Mouse (Mus musculus): ENCODE data around the gene Gfod2. TPM values are rescaled to one million over a fixed set of nuclear protein-coding genes. Genes with fewer than 3 reads are reported as not detected.

Gene Gfod2
- polyA plus RNA-seq, 1 experiment = 6.4 TPM

GRCm38 (mm10) chr8:105677891-105678290, 80.6 kb downstream of the Gfod2 start:
- Histone ChIP-seq H3K4me1 (ENCODE audit: control insufficient read depth, insufficient read depth, low read length) (no peaks in the 10 kb centered on the region), H3K4me3 (ENCODE audit: low read depth, low read length) (no peak overlapping the region), H3K36me3 (ENCODE audit: control insufficient read depth, insufficient read depth, low read length, poor library complexity, severe bottlenecking) (peaks cover 82% of the 10 kb centered on the region), H3K9me3 (replicated peaks; ENCODE audit: control insufficient read depth, insufficient read depth, low read length, poor library complexity, severe bottlenecking) (no peaks in the 10 kb centered on the region), H3K9ac (ENCODE audit: low read depth, poor library complexity, severe bottlenecking) (no peak overlapping the region), H3K27me3 (ENCODE audit: control insufficient read depth, insufficient read depth, low read length, poor library complexity, severe bottlenecking) (no peaks in the 10 kb centered on the region), H3K27ac (ENCODE audit: insufficient read depth, low read length) (no peak overlapping the region)
- TF ChIP-seq EP300 (IDR thresholded peaks at IDR 0.05; ENCODE audit: insufficient read depth, low read depth, low read length) = no peak
- TF ChIP-seq CTCF (IDR thresholded peaks at IDR 0.05; ENCODE audit: low read depth, low read length) = no peak
- TF ChIP-seq POLR2A (IDR thresholded peaks at IDR 0.05; ENCODE audit: insufficient read depth, low read length) = no peak

Other genes starting within 250 kb of the Gfod2 start
- 0.54 and 0.61 TPM in 2 replicates for gene Hsd11b2, start 239.9 kb downstream of the Gfod2 start, polyA plus RNA-seq (2011; ENCODE audit: insufficient read depth, insufficient read length, low read depth, missing spikeins)
- 78.4 and 86.5 TPM in 2 replicates for gene Atp6v0d1, start 192.6 kb downstream of the Gfod2 start, polyA plus RNA-seq (2011; ENCODE audit: insufficient read depth, insufficient read length, low read depth, missing spikeins)
- 26.5 and 27.5 TPM in 2 replicates for gene Ripor1, start 153.4 kb downstream of the Gfod2 start, polyA plus RNA-seq (2011; ENCODE audit: insufficient read depth, insufficient read length, low read depth, missing spikeins)
- gene Ctcf, start 122.1 kb downstream of the Gfod2 start, polyA plus RNA-seq (2011; ENCODE audit: insufficient read depth, insufficient read length, low read depth, missing spikeins) = 105 and 123 TPM in 2 replicates
- gene Agrp, start 121.3 kb downstream of the Gfod2 start, polyA plus RNA-seq (2011; ENCODE audit: insufficient read depth, insufficient read length, low read depth, missing spikeins) = not detected in 2 replicates
- gene Carmil2, start 72.4 kb downstream of the Gfod2 start, polyA plus RNA-seq (2011; ENCODE audit: insufficient read depth, insufficient read length, low read depth, missing spikeins) = 4.7 and 5.6 TPM in 2 replicates
- 30.1 and 36.7 TPM in 2 replicates for gene Acd, start 57.6 kb downstream of the Gfod2 start, polyA plus RNA-seq (2011; ENCODE audit: insufficient read depth, insufficient read length, low read depth, missing spikeins)
- gene Pard6a, start 57.5 kb downstream of the Gfod2 start, polyA plus RNA-seq (2011; ENCODE audit: insufficient read depth, insufficient read length, low read depth, missing spikeins) = 10.4 and 10.9 TPM in 2 replicates
- gene 4933405L10Rik, start 51.0 kb downstream of the Gfod2 start, polyA plus RNA-seq (2011; ENCODE audit: insufficient read depth, insufficient read length, low read depth, missing spikeins) = not detected in 2 replicates
- 18.6 and 20.1 TPM in 2 replicates for gene Enkd1, start 50.5 kb downstream of the Gfod2 start, polyA plus RNA-seq (2011; ENCODE audit: insufficient read depth, insufficient read length, low read depth, missing spikeins)
- gene Ranbp10, start 68.7 kb upstream of the Gfod2 start, polyA plus RNA-seq (2011; ENCODE audit: insufficient read depth, insufficient read length, low read depth, missing spikeins) = 17.1 and 18.5 TPM in 2 replicates
- gene Tsnaxip1, start 69.1 kb upstream of the Gfod2 start, polyA plus RNA-seq (2011; ENCODE audit: insufficient read depth, insufficient read length, low read depth, missing spikeins) = 0.33 TPM in 1 of 2 replicates, not detected in the other
- gene Cenpt, start 94.6 kb upstream of the Gfod2 start, polyA plus RNA-seq (2011; ENCODE audit: insufficient read depth, insufficient read length, low read depth, missing spikeins) = 86.3 and 97.6 TPM in 2 replicates
- gene Thap11, start 96.5 kb upstream of the Gfod2 start, polyA plus RNA-seq (2011; ENCODE audit: insufficient read depth, insufficient read length, low read depth, missing spikeins) = 29.6 and 31.0 TPM in 2 replicates
- gene Nutf2, start 101.9 kb upstream of the Gfod2 start, polyA plus RNA-seq (2011; ENCODE audit: insufficient read depth, insufficient read length, low read depth, missing spikeins) = 29.9 and 30.2 TPM in 2 replicates
- 45.2 and 51.6 TPM in 2 replicates for gene Edc4, start 122.2 kb upstream of the Gfod2 start, polyA plus RNA-seq (2011; ENCODE audit: insufficient read depth, insufficient read length, low read depth, missing spikeins)
- 1.1 and 2.7 TPM in 2 replicates for gene Nrn1l, start 134.9 kb upstream of the Gfod2 start, polyA plus RNA-seq (2011; ENCODE audit: insufficient read depth, insufficient read length, low read depth, missing spikeins)
- 27.4 and 31.3 TPM in 2 replicates for gene Pskh1, start 141.8 kb upstream of the Gfod2 start, polyA plus RNA-seq (2011; ENCODE audit: insufficient read depth, insufficient read length, low read depth, missing spikeins)
- 0.78 and 1.7 TPM in 2 replicates for gene Ctrl, start 175.2 kb upstream of the Gfod2 start, polyA plus RNA-seq (2011; ENCODE audit: insufficient read depth, insufficient read length, low read depth, missing spikeins)
- 46.1 and 53.1 TPM in 2 replicates for gene Psmb10, start 179.8 kb upstream of the Gfod2 start, polyA plus RNA-seq (2011; ENCODE audit: insufficient read depth, insufficient read length, low read depth, missing spikeins)
- gene Lcat, start 184.7 kb upstream of the Gfod2 start, polyA plus RNA-seq (2011; ENCODE audit: insufficient read depth, insufficient read length, low read depth, missing spikeins) = 2.8 and 3.2 TPM in 2 replicates
- gene Slc12a4, start 207.4 kb upstream of the Gfod2 start, polyA plus RNA-seq (2011; ENCODE audit: insufficient read depth, insufficient read length, low read depth, missing spikeins) = 57.1 and 65.1 TPM in 2 replicates
- 0.47 and 0.48 TPM in 2 replicates for gene Dpep3, start 220.8 kb upstream of the Gfod2 start, polyA plus RNA-seq (2011; ENCODE audit: insufficient read depth, insufficient read length, low read depth, missing spikeins)
- 14.4 and 19.3 TPM in 2 replicates for gene Dus2, start 232.7 kb upstream of the Gfod2 start, polyA plus RNA-seq (2011; ENCODE audit: insufficient read depth, insufficient read length, low read depth, missing spikeins)
- not detected in 2 replicates for gene Dpep2nb, start 247.3 kb upstream of the Gfod2 start, polyA plus RNA-seq (2011; ENCODE audit: insufficient read depth, insufficient read length, low read depth, missing spikeins)

Measured in ES-Bruce4 (cell line).